Mouse (Mus musculus): ENCODE measurements around the gene Cypt4. TPM values are rescaled to one million over a fixed set of nuclear protein-coding genes. Genes with fewer than 3 reads are reported as not detected.
"Not testable (repeated sequence)": the region's sequence is repeated elsewhere in the genome, so short reads cannot be mapped to it uniquely, and the experiment has no call there.

Gene Cypt4
- total RNA-seq (2021) = not detected
- long read RNA-seq, experiment 1 = 0 reads
- long read RNA-seq, experiment 2 = 0 reads

- Histone ChIP-seq H3K27ac (no peak within 1 kb of the TSS), H3K4me3 (no peak within 1 kb of the TSS)
- intact Hi-C loops (cut with DNase I) = no loop called here
- no peak for TF ChIP-seq CTCF (IDR thresholded peaks at IDR 0.05)
- DNase-seq = no peak
Observed at GRCm38 (mm10) chr9:24624896-24625295, at the start of gene Cypt4. Cypt4 (plus strand) TSS chr9:24625196.

DNA sequence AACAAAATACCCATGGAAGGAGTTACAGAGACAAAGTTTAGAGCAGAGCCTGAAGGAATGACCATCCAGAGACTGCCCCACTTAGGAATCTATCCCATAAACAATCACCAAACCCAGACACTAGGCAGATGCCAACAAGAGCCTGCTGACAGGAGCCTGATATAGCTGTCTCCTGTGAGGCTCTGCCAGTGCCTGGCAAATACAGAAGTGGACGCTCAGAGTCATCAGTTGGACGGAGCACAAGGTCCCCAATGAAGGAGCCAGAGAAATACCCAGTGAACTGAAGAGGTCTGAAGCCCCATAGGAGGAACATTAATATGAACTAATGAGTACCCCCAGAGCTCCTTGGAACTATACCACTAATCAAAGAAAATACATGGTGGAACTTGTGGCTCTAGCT, 12.3 kb downstream of the Cypt4 start:
- DNase-seq; H3K27ac ChIP-seq; intact Hi-C loops (cut with DNase I); H3K4me3 ChIP-seq: not testable (repeated sequence)

Other genes with a start within 250 kb of the Cypt4 start
- 1 to 10 TPM; 3.6 to 5.7 TPM for gene Dpy19l1, start 122.1 kb upstream of the Cypt4 start, total RNA-seq (2021)
- not detected for gene Dpy19l2, start 71.1 kb downstream of the Cypt4 start, total RNA-seq (2021)
- not detected for gene Tbx20, start 149.1 kb downstream of the Cypt4 start, total RNA-seq (2021)

Data from gastrocnemius, adult 2 months (tissue).